Mouse (Mus musculus): ENCODE data around the gene Gramd1a. TPM values are rescaled to one million over a fixed set of nuclear protein-coding genes. Genes with fewer than 3 reads are reported as not detected.
A peak's percentile ranks its signal among the peaks of the same experiment; 100 is the strongest.

Gramd1a gene
- polyA plus RNA-seq, 1 experiment = 57.1 TPM

DNA sequence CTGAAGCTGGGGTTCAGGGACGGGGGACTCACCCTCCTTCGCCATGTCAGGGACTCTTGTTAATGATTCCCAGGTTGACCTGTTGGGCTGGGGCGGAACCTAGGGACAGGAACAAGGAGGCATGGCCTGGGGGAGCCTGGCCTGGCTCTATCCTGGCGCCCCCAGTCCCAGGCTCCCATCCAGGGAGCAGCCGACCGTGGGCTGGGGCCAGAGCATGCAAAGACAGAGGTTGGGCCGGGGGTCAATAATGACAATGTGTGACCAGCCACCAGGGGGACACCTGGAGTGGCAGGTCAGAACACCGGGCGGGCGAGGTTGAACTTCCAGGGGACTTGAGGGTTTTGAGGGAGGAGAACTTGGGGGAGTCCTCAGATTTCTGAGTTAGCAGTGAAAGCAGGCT, 41.0 kb downstream of the Gramd1a start:
- peak; percentile 88 for DNase-seq
- WGBS = 49% methylated on average over 10 of the region's 10 CpGs
- H3K4me1 ChIP-seq (ENCODE audit: control insufficient read depth, insufficient read depth, low read length) = peaks cover 35% of the 10 kb centered on the region
- H3K27me3 ChIP-seq (replicated peaks; ENCODE audit: control insufficient read depth, insufficient read depth, low read length) = no peaks in the 10 kb centered on the region
- H3K27ac ChIP-seq (ENCODE audit: insufficient read depth, low read depth, low read length) = peak overlapping the region; percentile 96
- no peaks in the 10 kb centered on the region for H3K36me3 ChIP-seq (ENCODE audit: control insufficient read depth, insufficient read depth, low read length)
- TF ChIP-seq CTCF (conservative IDR thresholded peaks at IDR 0.05; ENCODE audit: insufficient read depth, insufficient read length, low read depth, low read length) (no peak), POLR2A (IDR thresholded peaks at IDR 0.05; ENCODE audit: low read depth, low read length) (no peak)
- H3K4me3 ChIP-seq (ENCODE audit: insufficient read depth, low read depth, low read length) = peak overlapping the region; percentile 70

DNA sequence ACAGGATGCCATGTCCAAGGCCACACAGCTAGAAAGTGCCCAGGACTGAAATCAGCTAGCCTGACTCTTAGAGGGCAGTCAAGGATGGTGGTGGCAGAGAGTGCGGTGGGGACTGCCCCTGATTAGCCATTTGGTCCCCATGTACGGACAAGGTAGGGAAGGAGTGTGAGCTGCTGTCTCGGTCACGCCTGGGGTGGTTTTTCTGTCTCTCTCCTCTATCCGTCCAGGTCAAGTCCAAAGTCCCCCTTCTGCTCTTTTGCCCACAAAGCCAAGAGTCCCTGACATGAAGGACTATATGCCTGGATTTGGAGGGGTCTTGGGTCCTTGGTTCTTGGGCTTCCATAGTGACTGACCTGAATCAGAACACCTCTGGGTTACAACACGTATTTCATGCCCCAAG, 41.9 kb downstream of the Gramd1a start:
- Histone ChIP-seq H3K4me1 (ENCODE audit: control insufficient read depth, insufficient read depth, low read length) (peaks cover 39% of the 10 kb centered on the region), H3K27me3 (replicated peaks; ENCODE audit: control insufficient read depth, insufficient read depth, low read length) (no peaks in the 10 kb centered on the region), H3K27ac (ENCODE audit: insufficient read depth, low read depth, low read length) (peak overlapping the region; percentile 96), H3K4me3 (ENCODE audit: insufficient read depth, low read depth, low read length) (peak overlapping the region; percentile 70), H3K36me3 (ENCODE audit: control insufficient read depth, insufficient read depth, low read length) (no peaks in the 10 kb centered on the region)
- TF ChIP-seq POLR2A (IDR thresholded peaks at IDR 0.05; ENCODE audit: low read depth, low read length) = no peak
- TF ChIP-seq CTCF (conservative IDR thresholded peaks at IDR 0.05; ENCODE audit: insufficient read depth, insufficient read length, low read depth, low read length) = no peak
- 58% methylated on average over 6 of the region's 6 CpGs for WGBS
- DNase-seq = peak; percentile 87

DNA sequence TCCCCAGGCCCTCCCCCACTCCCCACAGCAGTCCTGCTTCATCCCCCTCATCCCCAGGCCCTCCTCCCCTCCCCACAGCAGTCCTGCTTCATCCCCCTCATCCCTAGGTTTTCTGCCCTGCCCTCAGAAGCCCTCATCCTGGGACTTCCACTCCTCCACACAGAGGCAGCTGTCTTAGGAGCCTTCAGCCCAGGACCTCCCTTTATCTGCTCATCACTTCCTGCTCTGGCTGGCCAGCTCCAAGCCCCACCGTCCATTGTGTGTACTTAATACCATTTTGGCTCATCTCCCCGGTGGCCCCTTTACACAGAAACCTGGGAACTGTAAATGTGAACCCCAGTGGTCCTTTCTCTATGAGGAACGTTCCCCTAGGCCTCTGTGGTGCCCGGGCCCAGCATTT, 43.7 kb downstream of the Gramd1a start:
- peak; percentile 51 for DNase-seq
- WGBS = 45% methylated on average over 4 of the region's 4 CpGs
- Histone ChIP-seq H3K4me3 (ENCODE audit: insufficient read depth, low read depth, low read length) (no peak overlapping the region), H3K27ac (ENCODE audit: insufficient read depth, low read depth, low read length) (no peak overlapping the region), H3K36me3 (ENCODE audit: control insufficient read depth, insufficient read depth, low read length) (no peaks in the 10 kb centered on the region), H3K27me3 (replicated peaks; ENCODE audit: control insufficient read depth, insufficient read depth, low read length) (no peaks in the 10 kb centered on the region), H3K4me1 (ENCODE audit: control insufficient read depth, insufficient read depth, low read length) (peaks cover 52% of the 10 kb centered on the region)
- no peak for TF ChIP-seq POLR2A (IDR thresholded peaks at IDR 0.05; ENCODE audit: low read depth, low read length)
- no peak for TF ChIP-seq CTCF (conservative IDR thresholded peaks at IDR 0.05; ENCODE audit: insufficient read depth, insufficient read length, low read depth, low read length)

DNA sequence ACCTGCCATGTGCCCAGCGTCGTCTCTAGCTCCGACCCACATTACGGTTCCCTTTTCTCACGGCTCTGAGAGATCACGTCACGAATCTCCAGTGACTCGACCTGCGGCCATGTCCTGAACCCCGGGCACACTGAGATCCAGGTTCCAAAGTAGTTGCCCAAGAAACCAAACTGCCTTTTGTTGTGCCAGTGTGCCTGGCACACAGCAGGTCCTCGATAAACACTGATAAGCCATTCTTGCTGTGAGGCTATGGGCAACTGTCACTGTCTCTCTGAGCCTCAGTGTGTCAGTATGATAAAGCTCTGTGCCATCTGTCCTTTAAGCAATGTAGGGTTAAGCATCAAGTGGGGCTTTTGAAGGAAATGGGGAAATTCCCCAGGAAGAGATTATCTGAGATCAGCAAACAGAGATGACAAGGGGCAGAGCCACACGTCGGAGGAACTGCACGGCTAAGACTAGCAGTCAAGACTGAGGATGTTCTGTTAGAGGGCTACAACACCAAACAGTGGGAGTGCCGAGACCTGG, 44.8 kb downstream of the Gramd1a start:
- WGBS = 75% methylated on average over 15 of the region's 15 CpGs
- Histone ChIP-seq H3K27ac (ENCODE audit: insufficient read depth, low read depth, low read length) (no peak overlapping the region), H3K36me3 (ENCODE audit: control insufficient read depth, insufficient read depth, low read length) (no peaks in the 10 kb centered on the region), H3K4me3 (ENCODE audit: insufficient read depth, low read depth, low read length) (no peak overlapping the region), H3K27me3 (replicated peaks; ENCODE audit: control insufficient read depth, insufficient read depth, low read length) (no peaks in the 10 kb centered on the region), H3K4me1 (ENCODE audit: control insufficient read depth, insufficient read depth, low read length) (peaks cover 48% of the 10 kb centered on the region)
- no peak for TF ChIP-seq POLR2A (IDR thresholded peaks at IDR 0.05; ENCODE audit: low read depth, low read length)
- no peak for TF ChIP-seq CTCF (conservative IDR thresholded peaks at IDR 0.05; ENCODE audit: insufficient read depth, insufficient read length, low read depth, low read length)
- DNase-seq = no peak

DNA sequence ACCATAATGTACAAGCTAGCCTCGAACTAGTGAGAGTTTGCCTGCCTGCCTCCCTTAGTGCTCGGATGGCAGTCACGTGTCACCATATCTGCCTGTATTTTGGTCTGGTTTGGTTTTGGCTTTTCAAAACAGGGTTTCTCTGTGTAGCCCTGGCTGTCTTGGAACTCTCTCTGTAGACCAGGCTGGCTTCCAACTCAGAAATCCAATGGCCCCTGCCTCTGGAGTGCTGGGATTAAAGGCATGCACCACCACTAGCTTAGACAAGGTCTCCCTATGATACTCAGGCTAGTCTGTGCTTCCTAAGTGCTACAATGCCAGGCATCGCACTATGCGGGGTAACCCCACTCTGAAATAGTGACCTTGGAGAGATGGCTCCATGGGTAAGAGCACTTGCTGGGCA, 45.9 kb downstream of the Gramd1a start:
- Histone ChIP-seq H3K36me3 (ENCODE audit: control insufficient read depth, insufficient read depth, low read length) (no peaks in the 10 kb centered on the region), H3K4me1 (ENCODE audit: control insufficient read depth, insufficient read depth, low read length) (peaks cover 42% of the 10 kb centered on the region), H3K27me3 (replicated peaks; ENCODE audit: control insufficient read depth, insufficient read depth, low read length) (no peaks in the 10 kb centered on the region), H3K27ac (ENCODE audit: insufficient read depth, low read depth, low read length) (0 out of 2 replicates have a peak overlapping the region, but pooled peaks have one; percentile 4), H3K4me3 (ENCODE audit: insufficient read depth, low read depth, low read length) (no peak overlapping the region)
- TF ChIP-seq POLR2A (IDR thresholded peaks at IDR 0.05; ENCODE audit: low read depth, low read length) (no peak), CTCF (conservative IDR thresholded peaks at IDR 0.05; ENCODE audit: insufficient read depth, insufficient read length, low read depth, low read length) (no peak)
- 68% methylated on average over 5 of the region's 5 CpGs for WGBS
- no peak for DNase-seq

DNA sequence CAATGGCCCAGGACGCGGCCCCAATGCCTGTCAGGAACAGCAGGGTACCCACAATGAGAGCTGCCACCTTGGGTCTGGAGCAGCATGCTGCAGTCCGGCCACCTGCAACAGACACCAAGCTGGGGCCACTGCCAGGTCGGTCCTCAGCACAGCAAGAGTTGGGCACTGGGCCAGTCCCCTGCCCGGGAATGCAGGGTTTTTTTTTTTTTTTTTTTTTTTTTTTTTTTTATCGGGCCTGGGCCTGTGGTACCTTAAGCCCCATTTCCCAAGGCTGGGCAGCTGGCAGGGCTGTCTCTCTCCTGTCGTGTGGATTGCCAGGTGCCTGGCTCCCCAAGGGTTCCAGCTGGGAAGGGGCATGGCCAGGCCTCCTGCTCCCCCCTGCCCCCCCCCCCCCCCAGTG, 46.6 kb downstream of the Gramd1a start:
- no peaks in the 10 kb centered on the region for H3K27me3 ChIP-seq (replicated peaks; ENCODE audit: control insufficient read depth, insufficient read depth, low read length)
- H3K36me3 ChIP-seq (ENCODE audit: control insufficient read depth, insufficient read depth, low read length) = no peaks in the 10 kb centered on the region
- no peak overlapping the region for H3K27ac ChIP-seq (ENCODE audit: insufficient read depth, low read depth, low read length)
- TF ChIP-seq POLR2A (IDR thresholded peaks at IDR 0.05; ENCODE audit: low read depth, low read length) (no peak), CTCF (conservative IDR thresholded peaks at IDR 0.05; ENCODE audit: insufficient read depth, insufficient read length, low read depth, low read length) (no peak)
- 30% methylated on average over 7 of the region's 7 CpGs for WGBS
- H3K4me3 ChIP-seq (ENCODE audit: insufficient read depth, low read depth, low read length) = no peak overlapping the region
- peaks cover 42% of the 10 kb centered on the region for H3K4me1 ChIP-seq (ENCODE audit: control insufficient read depth, insufficient read depth, low read length)
- peak; percentile 91 for DNase-seq

DNA sequence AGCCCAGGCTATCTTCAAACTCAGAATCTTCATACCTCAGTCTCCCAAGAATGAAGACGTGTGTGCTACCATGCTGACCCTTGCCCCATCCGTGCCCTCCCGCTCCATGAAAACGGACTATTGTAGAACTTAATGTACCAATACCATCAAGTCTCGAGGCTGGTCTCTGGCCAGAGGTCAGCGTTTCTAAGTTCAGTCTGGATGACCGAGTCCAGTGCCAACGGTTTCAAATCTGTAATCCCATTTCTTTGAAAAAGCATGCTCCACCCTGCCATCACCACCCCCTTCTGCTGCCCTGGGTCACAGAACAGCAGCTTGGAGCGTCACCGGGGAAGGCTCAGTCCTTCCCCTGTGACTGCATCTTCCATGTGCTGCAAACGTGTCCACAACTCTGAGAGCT, 47.9 kb downstream of the Gramd1a start:
- peaks cover 33% of the 10 kb centered on the region for H3K4me1 ChIP-seq (ENCODE audit: control insufficient read depth, insufficient read depth, low read length)
- 68% methylated on average over 11 of the region's 11 CpGs for WGBS
- DNase-seq = peak; percentile 92
- no peak overlapping the region for H3K4me3 ChIP-seq (ENCODE audit: insufficient read depth, low read depth, low read length)
- H3K27ac ChIP-seq (ENCODE audit: insufficient read depth, low read depth, low read length) = peak overlapping the region; percentile 46
- no peak for TF ChIP-seq POLR2A (IDR thresholded peaks at IDR 0.05; ENCODE audit: low read depth, low read length)
- TF ChIP-seq CTCF (conservative IDR thresholded peaks at IDR 0.05; ENCODE audit: insufficient read depth, insufficient read length, low read depth, low read length) = no peak
- H3K36me3 ChIP-seq (ENCODE audit: control insufficient read depth, insufficient read depth, low read length) = no peaks in the 10 kb centered on the region
- no peaks in the 10 kb centered on the region for H3K27me3 ChIP-seq (replicated peaks; ENCODE audit: control insufficient read depth, insufficient read depth, low read length)
